Mouse (Mus musculus) left cerebral cortex, postnatal 36 days (tissue): ENCODE measurements at regions not wholly inside any gene's neighbourhood (a gene's known extent, or its start where the extent isn't known, plus 50 kb on each side); places are given as distances from the start of the nearest gene placed in this dataset.
A peak's percentile ranks its signal among the peaks of the same experiment; 100 is the strongest.

ENCODE experiments used
- DNase-seq, 2 experiments: peaks; one replicate each; pipeline ENCODE4 v3.0.0; 2021 to 2022; ENCODE audit warnings: low spot score in 2 of 2, mixed read lengths in 1 of 2
- intact Hi-C: fragments of 180-260 bp; cut with DNase I; formaldehyde crosslinking; loops from one replicate; pipeline ENCODE4 v1.15.1; 2025

DNA sequence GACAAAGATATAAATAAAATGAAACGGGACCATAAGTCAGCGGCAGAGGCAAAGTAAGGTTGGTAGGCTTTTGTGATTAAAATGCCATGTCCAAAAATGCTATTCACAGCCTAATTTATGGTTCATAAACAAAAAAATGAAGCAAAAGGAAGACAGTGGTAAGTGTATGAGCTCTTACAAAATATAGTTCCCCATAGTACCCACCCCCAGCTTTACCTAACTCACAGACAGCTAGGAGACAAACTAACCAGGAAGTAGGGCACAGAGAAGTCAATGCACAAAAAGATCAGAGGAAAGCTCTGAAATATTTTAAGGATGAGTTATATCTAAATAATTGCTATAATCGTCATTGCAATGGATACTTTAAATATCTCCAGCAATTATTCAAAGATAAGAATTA lies 249.9 kb downstream of the Mex3b start:
- intact Hi-C loops: no loop called here

DNA sequence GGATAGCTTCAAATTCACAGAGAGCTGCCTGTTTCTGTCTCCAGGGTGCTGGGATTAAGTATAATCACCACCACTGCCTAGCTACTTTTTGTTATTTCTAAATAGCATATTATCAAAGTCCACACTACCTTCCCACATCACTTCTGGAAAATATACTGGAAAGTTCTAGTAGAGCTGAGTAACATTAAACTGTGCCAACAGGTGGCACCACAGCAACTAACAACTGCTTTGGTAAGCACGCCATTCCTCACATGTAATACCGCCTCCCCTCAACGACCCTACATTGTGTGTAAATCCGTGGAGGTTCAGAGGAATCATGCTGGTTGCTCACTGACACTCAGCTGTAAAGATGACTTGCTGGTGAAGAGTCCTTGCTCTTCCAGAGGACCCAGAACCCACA lies 259.1 kb downstream of the Mex3b start:
- intact Hi-C loops: no loop called here
- DNase-seq: no peak

More for the DNA sequence above, 249.9 kb downstream of the Mex3b start:
- DNase-seq: no peak

DNA sequence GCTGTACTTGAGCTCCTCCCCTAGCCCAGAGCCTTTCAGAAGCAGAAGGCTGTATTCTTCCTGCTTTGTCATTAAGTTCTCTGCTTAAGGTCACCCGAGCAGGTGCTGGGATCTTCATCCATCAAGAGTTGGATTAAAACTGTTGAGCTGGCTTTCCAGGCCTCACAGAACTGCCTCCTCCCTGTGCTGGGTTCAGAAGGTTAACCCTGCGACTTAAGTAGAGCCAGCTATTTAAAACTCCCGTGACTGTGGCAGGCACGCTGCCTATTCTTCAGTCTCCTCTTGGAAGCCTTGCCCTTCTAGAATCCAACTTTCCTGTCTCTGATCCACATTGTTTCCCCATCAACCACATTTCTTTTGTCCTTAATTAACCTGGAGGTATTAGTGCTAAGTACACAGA lies 273.1 kb downstream of the Mex3b start:
- intact Hi-C loops: no loop called here
- DNase-seq: no peak

DNA sequence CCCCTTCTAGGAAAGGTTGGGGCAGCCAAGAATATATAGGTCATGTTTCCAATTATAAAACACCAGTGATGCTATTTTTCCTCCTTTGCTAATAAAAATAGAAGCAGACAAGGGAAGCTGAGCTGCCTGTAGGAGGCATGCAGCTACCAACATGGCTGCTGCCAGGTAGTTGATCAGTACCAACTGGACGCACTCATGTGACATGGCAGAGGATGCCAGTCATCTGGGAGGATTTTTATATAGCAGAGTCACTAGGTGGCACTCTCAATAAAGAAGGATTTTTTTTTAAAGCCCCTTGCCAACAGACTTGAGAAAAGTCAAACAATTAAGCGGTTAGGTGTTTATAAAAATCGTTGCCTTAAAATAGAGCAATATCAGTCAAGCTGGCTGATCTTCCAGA lies 273.5 kb downstream of the Mex3b start:
- DNase-seq: no peak
- intact Hi-C loops: no loop called here

DNA sequence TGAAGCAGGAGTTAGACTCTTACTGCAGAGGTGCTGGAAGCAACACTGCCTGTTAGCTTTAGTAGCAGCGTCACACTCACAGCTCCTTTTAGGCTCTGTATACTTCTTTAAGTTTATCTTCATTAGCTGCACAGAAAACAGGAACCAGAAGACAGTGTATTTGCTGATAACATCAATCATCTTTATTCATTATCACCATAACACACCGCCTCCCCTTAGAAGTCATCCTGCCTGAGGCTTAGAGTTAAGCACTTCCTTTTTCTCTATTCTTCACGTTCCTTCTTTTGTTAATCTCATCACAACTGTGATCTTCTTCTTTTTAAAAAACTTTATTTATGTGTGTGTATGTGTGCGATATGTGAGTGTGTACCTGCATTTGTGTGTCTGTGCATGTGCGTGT lies 276.9 kb downstream of the Mex3b start:
- intact Hi-C loops: no loop called here
- no peak for DNase-seq

DNA sequence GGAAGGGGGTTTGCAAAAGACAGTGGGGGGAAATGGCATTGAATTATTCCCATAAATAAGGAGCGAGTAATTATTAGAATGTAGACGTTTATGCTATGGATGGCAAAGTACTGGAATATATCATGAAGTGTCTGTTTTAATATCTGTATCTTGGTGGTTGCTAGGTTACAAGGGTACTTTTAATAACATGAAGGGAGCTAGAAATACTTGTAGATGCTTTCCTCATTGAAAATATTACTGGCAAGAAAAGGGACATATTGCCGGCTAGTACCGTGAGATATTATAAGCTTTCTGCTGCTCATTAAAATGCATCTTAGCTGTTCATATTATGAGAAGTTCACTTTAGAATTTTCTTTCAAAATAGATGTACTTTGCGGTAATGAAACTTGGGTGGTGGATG lies 278.4 kb downstream of the Mex3b start:
- intact Hi-C loops: no loop called here
- DNase-seq: no peak

DNA sequence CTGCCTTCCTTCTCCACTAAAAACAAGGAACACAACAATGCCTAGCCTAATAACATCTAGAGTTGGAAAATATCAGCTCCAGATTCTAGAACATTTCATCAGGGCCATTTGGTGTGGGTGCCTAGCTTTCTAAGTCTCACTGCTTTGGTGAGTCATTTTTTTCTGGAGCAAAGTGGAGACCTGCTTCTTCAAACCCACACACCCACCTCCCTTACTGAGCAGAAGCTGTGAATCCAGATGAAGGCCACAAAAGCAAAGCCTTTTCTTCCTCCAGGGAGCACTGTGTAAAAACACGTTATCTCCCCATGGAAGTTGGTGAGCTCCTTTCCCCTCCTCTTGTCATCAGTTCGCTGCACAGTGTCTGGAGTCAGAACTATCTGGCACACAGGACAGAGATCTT lies 294.1 kb downstream of the Mex3b start:
- intact Hi-C loops: no loop called here
- no peak for DNase-seq

DNA sequence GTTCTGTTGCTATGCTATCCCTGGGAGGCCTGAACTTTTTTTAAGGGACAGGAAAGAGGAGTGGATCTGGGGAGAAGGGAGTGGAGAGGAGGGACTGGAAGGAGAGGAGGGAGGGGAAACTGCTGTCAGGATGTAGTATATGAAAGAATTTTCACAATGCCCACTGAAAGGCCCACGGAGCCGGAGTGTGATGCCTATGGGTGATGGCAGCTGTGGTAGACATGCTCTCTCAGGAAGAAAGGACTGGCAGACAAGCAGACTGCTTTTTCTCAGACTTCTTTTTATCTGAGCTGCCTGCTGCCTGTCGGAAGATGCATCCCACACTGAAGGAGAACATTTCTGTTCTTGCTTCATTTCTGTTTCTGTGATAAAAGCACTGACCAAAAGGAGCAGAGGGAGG lies 295.7 kb downstream of the Mex3b start:
- intact Hi-C loops: no loop called here
- DNase-seq: no peak

DNA sequence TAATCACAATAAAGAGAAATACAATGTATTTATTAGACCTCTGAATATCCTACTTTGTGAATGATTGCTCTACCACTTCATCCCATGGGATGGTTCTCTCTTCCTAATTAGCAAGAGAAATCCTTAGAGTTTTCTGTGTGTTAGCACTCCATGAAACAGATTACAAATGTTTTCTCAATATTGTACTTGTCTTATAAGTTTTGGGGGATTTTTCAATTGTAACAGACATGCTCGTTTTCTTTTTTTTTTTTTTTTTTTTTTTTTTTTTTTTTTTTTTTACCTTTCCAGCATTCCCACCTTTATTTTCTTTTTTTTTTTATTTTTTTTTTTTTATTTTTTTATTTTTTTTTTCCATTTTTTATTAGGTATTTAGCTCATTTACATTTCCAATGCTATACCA lies 312.3 kb downstream of the Mex3b start:
- no peak for DNase-seq
- intact Hi-C loops: no loop called here

DNA sequence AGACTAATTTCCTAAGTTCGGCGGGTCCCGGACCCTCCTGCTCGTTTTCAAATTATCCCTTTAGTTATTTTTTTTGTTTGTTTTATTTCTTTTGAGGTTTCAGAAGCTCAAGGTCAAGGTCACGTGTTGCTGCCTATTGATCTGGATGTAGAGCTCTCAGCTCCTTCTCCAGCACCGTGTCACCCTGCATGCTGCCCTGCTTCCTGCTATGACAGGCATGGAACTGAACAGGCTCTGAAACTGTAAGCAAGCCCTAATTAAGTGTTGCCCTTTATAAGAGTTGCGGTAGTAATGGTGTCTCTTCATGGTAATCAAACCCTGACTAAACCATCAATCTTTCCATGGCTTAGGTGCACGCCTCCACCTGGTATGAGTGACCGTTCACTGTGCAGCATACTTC lies 319.2 kb downstream of the Mex3b start:
- intact Hi-C loops: no loop called here
- no peak for DNase-seq

DNA sequence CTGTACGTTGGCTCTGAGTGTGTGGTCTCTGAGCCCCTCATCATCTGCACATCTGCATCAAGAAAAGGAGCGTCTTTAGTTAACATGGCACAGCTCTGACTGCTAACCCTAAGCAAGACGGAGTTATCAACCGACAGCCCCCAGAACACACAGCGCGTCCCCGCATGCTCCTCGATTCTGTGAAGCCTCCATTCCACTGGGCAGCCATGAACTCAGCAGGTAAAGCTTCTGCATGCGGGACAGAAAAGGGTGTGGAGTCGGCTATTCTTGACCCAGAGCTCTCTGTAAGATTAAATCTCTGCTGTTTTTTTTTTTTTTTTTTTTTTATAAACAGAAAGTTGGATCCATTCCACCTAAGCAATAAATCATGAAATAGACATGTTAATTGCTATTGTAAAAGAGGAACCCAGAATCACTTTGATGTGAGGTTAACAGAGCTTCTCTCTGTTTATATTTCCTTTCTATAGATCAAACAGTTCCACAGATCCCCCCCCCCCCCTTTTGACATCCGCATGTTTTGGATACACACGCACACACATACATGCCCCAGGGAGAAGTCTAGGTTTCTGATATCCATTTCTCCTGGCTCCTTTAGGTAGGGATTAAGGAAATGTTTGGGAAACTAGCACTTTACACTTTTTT lies 328.9 kb downstream of the Mex3b start:
- intact Hi-C loops: no loop called here
- no peak for DNase-seq

DNA sequence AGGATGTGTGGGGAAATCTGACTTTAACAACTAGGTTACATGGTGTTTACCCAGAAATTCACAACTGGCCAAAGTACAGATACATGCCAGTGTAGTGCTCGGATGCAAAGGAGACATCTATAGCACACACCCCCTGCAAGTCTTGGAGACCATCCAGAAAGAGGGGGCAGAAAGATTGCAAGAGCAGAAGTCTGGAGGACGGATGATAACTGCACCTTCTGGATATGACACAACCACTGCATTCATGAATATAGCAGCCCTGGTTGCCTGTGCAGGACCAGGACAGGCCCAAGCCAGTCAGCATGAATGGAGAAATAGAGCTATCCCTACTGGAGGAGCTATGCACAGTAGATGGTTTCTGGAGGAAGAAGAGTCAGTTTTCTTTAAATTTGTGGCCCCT lies 330.4 kb downstream of the Mex3b start:
- no peak for DNase-seq
- intact Hi-C loops: no loop called here

DNA sequence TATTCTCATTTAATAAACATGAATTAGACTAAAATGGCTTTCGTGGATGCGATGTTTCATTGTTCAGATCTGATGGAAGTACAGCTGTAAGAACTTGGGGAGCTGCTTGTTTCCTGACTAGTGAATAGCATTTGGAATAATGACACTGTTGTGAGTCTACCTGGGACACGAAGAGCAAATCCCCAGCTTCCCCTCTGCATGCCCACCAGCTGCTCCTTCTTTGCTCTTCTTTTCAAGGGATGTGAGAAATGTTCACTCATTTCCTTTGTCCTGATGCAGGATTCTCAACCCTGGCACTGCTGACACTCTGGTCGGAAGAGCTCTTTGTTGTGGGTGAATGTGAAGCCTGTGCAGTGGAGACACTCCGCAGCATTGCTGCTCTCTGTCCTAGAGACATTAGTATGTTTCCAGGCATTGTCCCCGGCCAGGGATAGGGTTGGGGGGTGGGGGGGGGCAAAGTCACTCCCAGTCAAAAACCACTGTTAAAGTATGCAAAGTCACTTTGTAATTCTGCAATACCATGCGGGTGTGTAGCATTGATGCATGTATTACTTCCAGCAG lies 334.1 kb downstream of the Mex3b start:
- no peak for DNase-seq
- intact Hi-C loops: loop anchor here (10.0 kb wide), 3 partner anchors 284 to 344 kb away; partner anchors contain the start of gene Mex3b

DNA sequence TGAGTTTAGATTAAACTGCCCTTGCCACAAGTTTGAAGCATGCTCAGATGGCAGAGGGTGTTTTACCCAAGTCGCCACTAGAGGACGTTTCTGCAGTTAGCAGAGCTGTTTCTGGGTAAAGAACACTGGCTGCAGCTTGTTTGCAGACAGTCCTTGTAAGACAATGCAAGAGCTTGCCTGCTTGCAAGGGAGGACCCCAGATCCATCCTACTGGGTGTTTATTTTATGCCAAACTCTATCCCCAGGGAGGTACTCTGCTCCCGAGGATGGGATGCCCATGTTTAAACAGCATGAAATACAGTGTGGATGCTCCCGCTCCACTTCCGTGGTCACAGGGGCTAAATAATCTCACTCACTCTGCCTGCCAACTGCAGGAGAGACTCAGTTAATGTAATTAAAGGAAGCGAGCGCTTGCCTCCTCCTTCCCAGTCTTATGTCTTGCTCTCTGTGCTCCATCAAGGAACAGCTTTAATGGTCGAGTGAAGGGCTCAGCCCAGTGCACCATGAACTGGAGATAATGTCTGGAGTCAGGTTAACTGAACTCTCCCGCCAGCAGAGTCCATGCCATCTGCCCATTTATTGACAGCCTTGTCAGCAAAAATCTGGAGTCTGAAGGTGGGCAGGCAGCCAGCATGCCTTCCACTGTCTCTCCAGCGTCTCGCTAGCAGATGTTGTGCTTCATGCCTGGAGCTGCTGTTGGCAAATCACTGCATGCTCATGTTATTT lies 334.8 kb downstream of the Mex3b start:
- peak; percentile 56 to 62 for DNase-seq
- intact Hi-C loops: loop anchor here (10.0 kb wide), 3 partner anchors 283 to 343 kb away; partner anchors contain the start of gene Mex3b

DNA sequence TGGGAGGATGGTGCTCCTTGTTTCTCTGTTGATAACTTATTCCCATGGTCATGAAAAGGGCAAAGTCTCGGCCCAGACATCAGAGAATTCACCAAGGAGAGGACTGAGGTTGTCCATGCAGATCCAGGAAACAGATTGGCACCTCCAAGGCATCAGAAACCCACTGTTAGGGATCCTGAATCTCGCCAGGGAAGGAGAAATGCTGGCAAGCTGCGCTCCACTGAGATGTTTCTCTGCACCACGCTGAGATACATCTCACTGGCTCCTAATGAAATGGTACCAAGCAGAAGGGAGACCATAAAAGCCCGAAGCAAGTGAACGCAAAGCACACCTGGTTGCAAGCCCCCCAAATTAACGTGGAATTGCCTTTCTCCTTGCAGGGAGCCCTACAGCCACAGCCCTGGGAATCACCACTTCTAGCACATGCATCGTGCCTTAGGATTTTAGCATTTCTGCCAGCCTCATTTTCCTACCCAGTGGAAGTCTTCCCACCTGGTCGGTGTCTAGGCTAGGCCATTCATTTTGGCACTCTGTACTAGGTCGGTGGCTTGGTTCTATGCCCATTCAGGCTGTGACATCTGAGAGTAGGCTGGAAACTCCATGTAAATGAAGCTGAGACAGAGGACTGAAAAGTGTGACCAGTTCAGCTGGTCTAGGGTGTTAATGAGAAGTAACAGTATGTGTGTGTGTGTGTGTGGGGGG lies 336.3 kb downstream of the Mex3b start:
- DNase-seq: no peak
- intact Hi-C loops: loop anchor here (10.0 kb wide), 3 partner anchors 281 to 341 kb away; partner anchors contain the start of gene Mex3b

DNA sequence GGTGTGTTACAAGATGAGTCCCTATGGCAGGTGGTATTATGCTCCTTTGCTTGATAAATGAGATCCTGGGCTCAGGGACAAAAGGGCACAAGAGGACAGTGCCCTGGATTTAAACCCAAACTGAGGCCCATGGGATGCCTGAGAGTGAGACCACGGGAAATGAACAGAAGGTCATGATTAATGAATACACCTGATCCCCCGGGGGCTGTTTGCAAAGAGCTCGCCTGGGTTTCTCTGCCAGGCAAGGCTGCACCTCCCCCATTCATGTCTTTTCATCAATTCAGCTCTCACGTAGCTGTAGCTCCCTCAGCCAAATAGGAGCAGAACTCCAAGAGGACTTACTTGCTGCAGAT lies 336.9 kb downstream of the Mex3b start:
- no peak for DNase-seq
- intact Hi-C loops: loop anchor here (10.0 kb wide), 3 partner anchors 281 to 341 kb away; partner anchors contain the start of gene Mex3b

DNA sequence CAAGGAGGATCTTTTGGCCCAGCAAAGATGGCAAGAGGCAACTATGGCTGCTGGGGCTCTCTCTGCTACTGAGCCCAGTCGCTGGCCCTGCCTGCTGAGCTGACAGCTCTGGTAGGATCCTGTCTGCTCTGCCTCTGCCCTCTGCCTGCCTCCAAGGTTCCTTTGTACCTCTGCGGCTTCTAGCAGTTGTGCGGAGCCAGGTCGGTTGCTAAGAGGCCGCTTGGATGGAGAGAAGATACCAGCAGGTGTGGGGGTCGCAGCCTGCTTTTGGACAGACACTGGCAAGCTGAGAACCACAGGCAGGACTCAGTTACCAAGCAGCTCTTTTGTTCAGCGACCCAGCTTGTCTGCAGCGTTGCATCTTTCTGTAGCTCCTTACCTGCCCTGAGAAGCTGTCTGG lies 337.6 kb downstream of the Mex3b start:
- DNase-seq: no peak
- intact Hi-C loops: loop anchor here (10.0 kb wide), 3 partner anchors 280 to 340 kb away; partner anchors contain the start of gene Mex3b

DNA sequence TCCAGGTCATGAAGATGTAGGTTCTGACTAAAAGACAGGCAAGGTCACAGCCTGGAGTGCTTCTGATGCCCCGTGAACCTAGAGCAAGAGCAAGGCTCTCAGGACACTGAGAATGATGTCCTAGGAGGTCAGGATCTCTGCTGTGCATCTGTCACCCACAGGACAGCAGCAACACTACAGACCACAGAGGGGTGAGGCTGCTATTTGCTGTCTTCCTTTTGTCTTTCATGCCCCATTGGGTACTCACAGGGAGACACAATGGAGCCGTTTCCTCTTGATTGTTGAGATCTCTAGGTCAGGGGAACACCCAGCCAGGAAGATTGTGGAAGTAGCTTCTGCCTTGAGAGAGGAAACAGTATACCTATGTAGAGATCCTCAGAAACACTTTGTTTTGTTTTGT lies 339.9 kb downstream of the Mex3b start:
- intact Hi-C loops: loop anchor here (10.0 kb wide), 3 partner anchors 278 to 342 kb away; partner anchors contain the start of gene Mex3b
- no peak for DNase-seq

DNA sequence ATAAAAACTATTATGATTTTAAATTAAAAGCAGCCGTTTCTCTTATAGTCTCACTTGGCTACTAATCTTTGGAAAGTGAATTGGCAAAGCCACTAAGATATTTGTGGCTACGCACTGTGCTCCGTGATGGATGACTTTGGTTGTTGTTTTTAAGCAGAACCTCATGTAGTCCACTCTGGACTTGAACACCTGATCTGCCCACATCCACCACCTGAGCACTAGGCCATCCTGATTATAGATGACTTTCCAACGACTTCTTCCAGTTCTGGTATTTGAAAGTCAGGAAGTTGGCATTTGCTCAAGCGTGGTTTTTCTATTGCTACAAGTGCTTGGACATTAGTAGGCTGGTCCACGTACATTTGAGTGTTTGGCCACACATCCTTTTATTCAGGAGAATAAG lies 344.5 kb downstream of the Mex3b start:
- intact Hi-C loops: no loop called here
- no peak for DNase-seq

DNA sequence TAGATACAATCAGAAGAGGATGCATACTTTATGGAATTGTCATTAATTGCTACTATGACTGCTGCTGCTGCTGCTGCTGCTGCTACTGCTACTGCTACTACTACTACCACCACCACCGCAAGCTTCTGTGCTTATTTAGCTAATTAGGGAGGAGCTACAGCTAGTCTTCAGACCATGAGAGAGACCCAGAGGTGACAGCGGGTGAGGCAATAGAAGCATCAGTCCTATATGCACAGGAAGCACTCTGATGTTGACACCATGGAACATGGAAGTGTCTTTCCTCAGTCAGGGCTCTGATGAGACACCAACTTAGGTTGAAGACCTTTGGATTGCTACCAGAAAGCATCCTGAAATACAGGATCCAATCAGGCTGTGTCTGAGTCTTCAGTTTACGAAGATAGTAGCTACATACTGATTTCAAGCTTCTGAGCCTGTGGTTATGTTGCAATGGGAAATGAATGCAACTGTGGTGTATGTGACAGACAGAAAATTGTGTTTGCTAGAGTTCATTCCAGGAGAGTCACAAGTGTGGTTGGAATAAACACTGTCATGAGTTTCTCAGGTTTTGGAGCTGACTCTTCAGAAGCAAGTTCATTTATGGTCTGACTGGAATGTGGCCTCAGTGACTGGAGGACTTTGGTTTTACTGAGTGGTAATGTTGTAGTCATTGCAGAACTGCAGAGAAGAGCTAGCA lies 355.0 kb downstream of the Mex3b start:
- DNase-seq: no peak
- intact Hi-C loops: no loop called here
